Mouse (Mus musculus) adrenal gland, postnatal 25 days (tissue): ENCODE measurements around the gene Plcb1. TPM values are rescaled to one million over a fixed set of nuclear protein-coding genes. Genes with fewer than 3 reads are reported as not detected.

Experiments used
- DNase-seq: peaks from one replicate; pipeline ENCODE4 v3.0.0; 2021; ENCODE audit warnings: mixed read lengths
- total RNA-seq: library from RNA; stranded (reverse); gene quantifications from 2 replicates; pipeline ENCODE4 v1.2.3, GENCODE M21; 2021

Gene Plcb1
- total RNA-seq, 1 experiment from 2014 or later = 96.1 TPM

DNA sequence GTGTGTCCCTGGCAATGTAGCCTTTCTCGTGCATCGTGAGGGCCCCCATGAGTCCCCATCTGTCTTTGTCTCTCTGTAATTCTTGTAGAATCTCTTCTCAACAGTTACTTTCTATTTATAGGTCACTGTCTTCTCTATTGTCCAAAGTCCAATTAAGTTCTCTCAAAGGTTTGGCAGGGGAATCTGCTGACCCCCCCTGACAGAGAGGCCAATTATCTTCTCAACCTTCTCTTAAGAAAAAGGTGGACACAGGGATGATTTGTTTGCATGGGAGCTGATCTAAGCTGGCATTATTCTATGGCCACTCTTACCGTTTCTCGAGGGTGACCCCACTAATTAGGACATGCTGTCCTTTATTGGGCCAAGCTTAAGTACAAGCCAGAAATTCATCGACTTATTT is 633.4 kb downstream of the Plcb1 start:
- no peak for DNase-seq

DNA sequence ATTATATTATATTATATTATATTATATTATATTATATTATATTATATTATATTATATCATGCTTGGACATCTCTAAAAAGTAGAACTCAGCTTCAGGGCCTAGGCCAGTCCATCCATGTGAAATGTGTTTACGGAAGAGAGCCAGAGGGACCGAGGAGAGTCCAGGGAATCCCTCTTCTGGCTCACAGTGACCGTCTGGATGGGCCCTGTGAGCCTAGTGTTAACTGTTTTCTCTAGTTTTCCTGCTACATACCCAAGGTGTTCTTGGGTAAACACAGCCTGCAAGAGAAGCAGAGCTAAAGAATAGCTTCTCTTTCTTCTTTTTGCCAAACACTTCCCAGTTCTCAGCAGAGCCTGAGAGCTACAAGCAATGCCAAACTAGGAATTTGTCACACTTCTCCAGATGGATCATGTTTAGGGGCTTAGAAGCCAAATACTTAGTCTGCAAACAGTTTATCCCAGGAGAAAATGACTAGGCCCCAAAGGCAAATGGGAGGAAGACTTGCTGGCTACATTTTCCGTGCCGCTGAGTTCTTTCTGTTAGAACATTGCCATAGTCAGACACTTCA is 649.2 kb downstream of the Plcb1 start:
- DNase-seq = no peak

DNA sequence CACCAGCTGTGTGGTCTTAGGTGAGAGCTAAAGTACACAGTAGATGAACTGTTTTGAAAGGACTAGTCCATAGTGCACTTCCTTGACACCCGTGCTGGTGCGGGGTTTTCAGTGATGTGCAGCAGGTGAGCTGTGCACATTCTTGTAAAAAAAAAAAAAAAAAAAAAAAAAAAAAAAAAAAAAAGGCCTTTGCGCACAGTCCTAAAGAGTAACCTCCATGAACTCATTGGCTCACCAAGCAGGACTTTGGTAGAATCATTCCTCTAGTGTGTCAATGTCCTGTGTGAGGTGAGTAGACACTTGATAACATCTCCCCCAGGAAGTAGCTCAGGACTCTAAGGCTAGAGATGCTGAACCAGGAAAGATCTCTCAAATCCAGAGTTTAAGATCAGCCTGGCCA is 653.2 kb downstream of the Plcb1 start:
- no peak for DNase-seq

DNA sequence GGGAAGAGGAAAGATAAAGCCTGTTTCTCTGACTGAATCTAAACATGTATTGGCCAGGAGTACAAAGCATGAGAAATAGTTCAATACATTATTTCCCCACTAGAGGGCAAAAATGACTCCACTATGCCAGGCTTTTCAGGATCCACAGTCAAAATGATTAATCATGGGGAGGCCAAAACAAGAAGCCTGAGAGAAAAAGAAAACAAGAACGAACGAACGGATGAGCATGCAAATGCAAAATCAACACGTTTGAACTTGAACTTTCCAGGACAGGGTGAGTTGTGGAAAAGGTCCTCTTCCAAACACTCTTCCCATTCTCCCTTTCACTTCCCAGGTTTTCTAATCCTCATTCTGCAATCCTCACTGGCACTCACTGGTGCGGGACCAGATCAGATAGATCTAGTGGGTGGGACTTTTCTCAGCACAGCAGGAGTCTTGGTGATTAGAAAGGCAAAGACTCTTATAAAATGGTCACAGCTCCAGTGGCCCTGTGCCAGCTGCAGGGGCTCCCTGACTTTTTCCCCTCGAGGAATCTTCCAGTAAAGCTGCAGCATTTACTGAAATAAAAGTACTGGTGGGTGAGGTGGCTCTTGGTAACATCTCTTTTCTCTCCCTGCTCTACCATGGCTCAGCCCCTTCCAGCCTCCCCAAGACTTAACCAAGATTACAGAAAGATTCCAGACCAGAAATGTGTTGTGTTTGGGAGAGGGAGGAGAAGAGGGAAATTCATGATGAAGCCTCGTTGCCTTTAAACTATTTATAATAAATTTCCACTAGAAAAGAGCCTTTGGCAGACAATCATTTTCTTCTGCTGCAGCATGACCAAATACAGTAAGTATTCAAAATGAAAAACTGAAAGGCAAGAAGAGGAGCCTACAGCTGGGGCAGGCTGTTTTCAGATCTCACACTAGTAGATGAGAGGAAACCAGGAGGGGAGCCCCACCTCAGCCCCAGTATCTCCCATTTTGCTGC is 654.0 kb downstream of the Plcb1 start:
- peak; percentile 30 for DNase-seq

DNA sequence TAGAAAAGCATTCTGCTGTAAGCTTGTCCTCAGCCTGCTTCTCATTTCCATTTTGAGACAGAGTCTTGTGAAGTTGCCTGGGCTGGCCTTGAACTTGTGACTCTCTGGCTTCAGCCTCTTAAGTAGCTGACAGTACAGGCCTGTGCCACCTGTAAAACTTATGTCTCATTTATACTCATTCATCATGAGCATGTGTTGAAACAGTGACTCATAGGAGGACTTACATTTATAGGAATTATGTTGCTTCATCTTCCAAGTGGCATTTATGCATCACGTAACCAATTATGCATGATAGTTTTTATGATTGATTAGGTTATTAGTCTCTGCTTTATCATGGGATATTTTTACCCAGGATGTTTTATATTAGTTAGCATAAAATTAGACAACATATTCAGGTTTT is 667.7 kb downstream of the Plcb1 start:
- DNase-seq = peak; percentile 10

GRCm38 (mm10) chr2:135454015-135454414 is 668.1 kb downstream of the Plcb1 start:
- no peak for DNase-seq

DNA sequence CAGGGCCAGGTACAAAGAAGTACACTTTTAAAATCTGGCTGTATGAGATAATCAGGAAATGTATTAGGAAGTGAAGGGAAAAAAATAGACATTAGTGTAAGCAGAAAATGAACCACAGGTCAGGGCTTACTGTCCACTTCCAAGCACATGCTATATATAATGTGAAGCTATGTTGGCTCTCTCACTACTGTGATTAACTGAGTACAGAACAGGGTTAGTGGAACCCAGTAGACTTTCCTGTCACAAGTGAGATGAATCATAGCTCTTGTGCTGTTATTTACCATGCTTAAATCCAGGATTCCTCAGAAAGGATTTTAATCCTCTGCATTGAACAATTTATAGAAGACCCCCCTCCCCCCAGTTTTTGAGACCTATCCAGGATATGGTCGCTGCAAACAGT is 668.6 kb downstream of the Plcb1 start:
- no peak for DNase-seq

DNA sequence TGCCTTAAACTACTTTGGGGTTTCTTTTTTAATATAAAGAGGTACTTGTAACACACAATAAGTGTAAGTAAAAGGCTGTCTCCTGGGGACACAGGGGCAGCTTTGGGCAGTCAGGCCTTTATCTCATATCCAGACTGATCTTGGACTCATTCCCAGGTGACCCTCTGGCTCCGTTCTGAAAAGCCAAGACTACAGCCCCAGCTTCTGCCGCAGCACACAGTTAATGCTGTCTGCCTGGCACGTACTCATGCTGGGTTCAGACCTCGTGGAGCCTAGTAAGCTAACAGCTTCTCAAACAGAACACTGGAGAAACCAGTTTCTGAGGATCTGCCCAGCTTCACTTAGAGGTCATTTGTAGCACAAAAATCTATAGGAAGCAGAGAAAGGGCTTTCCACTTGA is 682.0 kb downstream of the Plcb1 start:
- no peak for DNase-seq

DNA sequence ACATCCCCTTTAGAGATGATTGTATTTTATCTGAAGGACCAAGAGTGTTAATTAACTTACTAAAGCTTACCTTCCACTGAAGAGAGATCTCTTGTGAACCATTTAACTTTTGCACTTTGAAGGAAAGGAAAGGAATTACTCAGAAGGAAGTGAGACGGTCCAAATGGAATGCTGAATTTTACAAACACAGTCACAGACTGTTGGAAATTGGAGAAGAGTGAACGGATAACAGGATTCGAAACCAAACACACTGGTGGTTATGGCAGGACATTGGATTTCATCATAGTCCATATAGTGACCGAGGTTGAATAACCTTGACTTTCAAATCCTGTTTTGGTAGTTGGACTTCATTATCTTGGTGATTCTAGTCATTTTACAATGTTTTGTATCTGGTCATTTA is 688.2 kb downstream of the Plcb1 start:
- DNase-seq = no peak

DNA sequence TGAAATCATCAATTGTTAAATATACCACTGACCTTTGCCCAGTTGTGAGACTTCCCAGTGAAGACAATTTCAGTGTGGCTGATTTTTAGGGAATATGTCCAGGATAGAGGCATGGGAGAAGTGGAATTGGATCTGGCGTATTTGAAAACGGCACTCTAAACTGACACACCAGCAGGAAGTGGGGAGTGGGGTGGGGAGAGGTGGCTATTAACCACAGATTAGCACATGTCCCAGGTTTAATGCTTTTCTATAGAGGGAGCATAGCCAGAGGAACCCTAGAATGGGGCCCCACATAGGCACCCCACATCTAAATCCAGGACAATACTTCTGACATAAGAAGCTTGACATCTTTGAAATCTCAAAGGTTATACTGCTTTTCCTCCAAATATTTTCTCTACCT is 699.4 kb downstream of the Plcb1 start:
- DNase-seq = no peak

GRCm38 (mm10) chr2:135488277-135488676 is 702.4 kb downstream of the Plcb1 start:
- no peak for DNase-seq

- DNase-seq = no peak
These were observed 703.3 kb downstream of the Plcb1 start for GRCm38 (mm10) chr2:135489127-135489526.

- DNase-seq = peak; percentile 12
These were observed 706.9 kb downstream of the Plcb1 start for GRCm38 (mm10) chr2:135492777-135493176.

GRCm38 (mm10) chr2:135496553-135496952 is 710.7 kb downstream of the Plcb1 start:
- no peak for DNase-seq

DNA sequence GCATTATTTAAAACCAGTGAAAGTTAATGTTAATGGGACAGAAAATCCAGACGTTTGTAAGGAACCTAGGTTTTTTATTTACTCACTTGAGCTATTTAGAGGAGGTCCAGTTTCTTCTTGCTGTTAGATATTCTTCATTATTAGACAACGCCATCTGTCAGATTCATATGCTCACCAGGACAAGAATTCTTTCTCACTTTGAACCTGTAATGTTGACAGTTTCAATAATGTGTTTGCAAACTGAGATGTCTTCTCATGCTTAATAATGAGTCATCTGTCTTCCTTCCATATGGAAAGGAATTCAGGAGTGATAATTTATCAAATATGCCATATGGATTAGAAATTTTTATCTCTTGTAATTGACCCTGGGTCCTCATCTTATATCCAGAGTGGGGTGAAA is 711.4 kb downstream of the Plcb1 start:
- DNase-seq = no peak

DNA sequence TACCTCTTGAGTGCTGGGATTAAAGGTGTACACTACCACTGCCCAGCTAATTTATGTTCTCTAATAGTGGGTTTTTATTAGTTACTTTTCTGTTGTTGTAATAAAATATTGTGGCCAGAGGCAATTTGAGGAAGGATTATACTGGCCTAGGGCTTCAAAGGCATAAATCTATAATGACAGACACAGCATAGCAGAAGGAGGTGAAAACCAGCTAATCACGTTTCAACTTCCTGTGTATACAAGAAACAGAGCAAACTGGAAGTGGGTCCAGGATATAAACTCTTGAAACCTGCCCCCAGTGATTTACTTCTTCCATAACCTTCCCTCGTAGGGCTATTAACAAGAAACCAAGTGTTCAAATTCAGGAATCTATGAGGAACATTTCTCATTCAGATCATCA is 715.0 kb downstream of the Plcb1 start:
- no peak for DNase-seq

DNA sequence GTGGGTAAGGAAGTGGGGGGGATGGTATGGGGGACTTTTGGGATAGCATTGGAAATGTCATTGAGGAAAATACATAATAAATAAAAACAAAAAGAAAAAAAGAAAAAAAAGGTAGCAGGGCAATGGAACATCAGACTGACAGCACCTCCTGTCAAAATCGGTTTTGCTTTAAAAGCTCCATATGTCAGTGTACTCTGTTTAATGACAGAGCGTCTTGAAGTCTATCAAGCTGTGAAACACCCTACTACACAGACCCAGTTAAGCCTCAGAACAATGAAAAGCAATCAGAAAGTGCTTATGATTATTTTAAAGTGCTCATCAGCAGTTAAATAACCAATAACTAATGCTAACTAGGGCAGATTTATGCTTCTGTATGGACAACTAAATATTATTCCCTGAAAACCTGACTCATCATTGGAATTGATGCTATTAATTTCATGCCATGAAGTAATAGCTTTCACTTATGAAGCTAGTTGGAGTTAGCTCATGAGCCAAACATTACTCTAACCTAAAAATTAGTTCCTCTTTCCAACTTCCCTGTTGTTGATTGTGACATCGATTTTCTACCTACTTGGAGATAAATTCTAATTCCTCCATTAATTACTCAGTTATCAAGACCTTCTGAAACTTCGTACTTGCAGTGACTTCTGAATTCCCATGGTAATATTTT is 717.6 kb downstream of the Plcb1 start:
- no peak for DNase-seq

GRCm38 (mm10) chr2:135503998-135504354 is 718.1 kb downstream of the Plcb1 start:
- DNase-seq = no peak

DNA sequence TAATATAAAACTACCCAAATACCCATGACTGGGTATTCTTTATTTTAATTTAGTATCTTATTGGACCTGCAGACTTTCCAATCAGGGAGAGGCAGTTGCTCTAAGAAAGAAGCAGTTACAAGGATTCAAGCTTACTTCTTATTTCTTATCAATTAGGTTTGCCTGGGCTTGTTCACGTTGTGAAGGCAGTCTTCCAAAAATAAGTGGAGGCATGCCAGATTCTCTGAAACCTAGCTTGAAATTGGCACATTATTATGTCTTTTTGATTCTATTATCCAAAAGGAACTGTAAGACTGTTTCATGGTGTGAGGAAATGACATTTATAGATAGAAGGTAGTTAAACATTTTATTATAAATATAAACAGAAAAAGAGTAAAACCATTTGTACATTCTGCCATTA is 721.2 kb downstream of the Plcb1 start:
- DNase-seq = no peak

GRCm38 (mm10) chr2:135518956-135519355 is 733.1 kb downstream of the Plcb1 start:
- DNase-seq = no peak
